Mouse (Mus musculus) midbrain, embryonic 14.5 days (tissue): Measurements from ENCODE around the gene Srsf9. TPM values are rescaled to one million over a fixed set of nuclear protein-coding genes. Genes with fewer than 3 reads are reported as not detected.

Experiments
- ATAC-seq: fragments of 200-750 bp; cut with Nextera tagmentation; 2 replicates; pipeline ENCODE4 v1.8.0; 2017; ENCODE audit warnings: moderate number of reproducible peaks, moderate library complexity; ENCODE audit not compliant: low FRiP score, low TSS enrichment
- DNase-seq: peaks from one replicate; pipeline ENCODE4 v3.0.0-alpha.2; 2015
- H3K27ac ChIP-seq: fragments of 300-500 bp; sonication (generic); replicated peaks from 2 replicates; pipeline ENCODE4 v1.5.1; 2014; ENCODE audit warnings: mild to moderate bottlenecking, low read depth, low read length, moderate library complexity
- H3K27me3 ChIP-seq: fragments of 300-500 bp; sonication (generic); 2 replicates; pipeline ENCODE4 v1.6.1; 2014; ENCODE audit warnings: low read length, control low read depth, mixed read lengths; ENCODE audit not compliant: control insufficient read depth, insufficient read depth
- H3K36me3 ChIP-seq: fragments of 300-500 bp; sonication (generic); 2 replicates; pipeline ENCODE4 v1.6.1; 2014; ENCODE audit warnings: low read length, control low read depth; ENCODE audit not compliant: control insufficient read depth, insufficient read depth
- H3K4me1 ChIP-seq: fragments of 300-500 bp; sonication (generic); 2 replicates; pipeline ENCODE4 v1.6.1; 2014; ENCODE audit warnings: mild to moderate bottlenecking, antibody characterized with exemption, low read length, control low read depth; ENCODE audit not compliant: control insufficient read depth, insufficient read depth
- H3K4me2 ChIP-seq: fragments of 300-500 bp; sonication (generic); 2 replicates; pipeline ENCODE4 v1.6.1; 2014; ENCODE audit warnings: mild to moderate bottlenecking, low read length, moderate library complexity
- H3K4me3 ChIP-seq: fragments of 300-500 bp; sonication (generic); replicated peaks from 2 replicates; pipeline ENCODE4 v1.5.1; 2014; ENCODE audit warnings: low read depth, low read length
- H3K9ac ChIP-seq: fragments of 300-500 bp; sonication (generic); replicated peaks from 2 replicates; pipeline ENCODE4 v1.6.1; 2014; ENCODE audit warnings: mild to moderate bottlenecking, low read length, moderate library complexity
- H3K9me3 ChIP-seq: fragments of 300-500 bp; sonication (generic); 2 replicates; pipeline ENCODE4 v1.6.1; 2016; ENCODE audit warnings: low read length, control low read depth, mixed read lengths; ENCODE audit not compliant: control insufficient read depth
- WGBS: fragments of 180-500 bp; shearing (Covaris S2); extraction: QIAGEN DNeasy Blood & Tissue Kit; methylation state at CpG from one replicate; pipeline ENCODE4 v1.1.7; 2014; 5-methylcytosine and 5-hydroxymethylcytosine counted together
- polyA plus RNA-seq: library from polyadenylated mRNA; unstranded; fragments of >200 nt; fragmentation: Nextera tagmentation; extraction: Ambion mirVana; gene quantifications from 2 replicates; pipeline ENCODE4 v1.2.1, GENCODE M21; 2014

The Srsf9 gene
- polyA plus RNA-seq = 132 and 150 TPM in 2 replicates

DNA sequence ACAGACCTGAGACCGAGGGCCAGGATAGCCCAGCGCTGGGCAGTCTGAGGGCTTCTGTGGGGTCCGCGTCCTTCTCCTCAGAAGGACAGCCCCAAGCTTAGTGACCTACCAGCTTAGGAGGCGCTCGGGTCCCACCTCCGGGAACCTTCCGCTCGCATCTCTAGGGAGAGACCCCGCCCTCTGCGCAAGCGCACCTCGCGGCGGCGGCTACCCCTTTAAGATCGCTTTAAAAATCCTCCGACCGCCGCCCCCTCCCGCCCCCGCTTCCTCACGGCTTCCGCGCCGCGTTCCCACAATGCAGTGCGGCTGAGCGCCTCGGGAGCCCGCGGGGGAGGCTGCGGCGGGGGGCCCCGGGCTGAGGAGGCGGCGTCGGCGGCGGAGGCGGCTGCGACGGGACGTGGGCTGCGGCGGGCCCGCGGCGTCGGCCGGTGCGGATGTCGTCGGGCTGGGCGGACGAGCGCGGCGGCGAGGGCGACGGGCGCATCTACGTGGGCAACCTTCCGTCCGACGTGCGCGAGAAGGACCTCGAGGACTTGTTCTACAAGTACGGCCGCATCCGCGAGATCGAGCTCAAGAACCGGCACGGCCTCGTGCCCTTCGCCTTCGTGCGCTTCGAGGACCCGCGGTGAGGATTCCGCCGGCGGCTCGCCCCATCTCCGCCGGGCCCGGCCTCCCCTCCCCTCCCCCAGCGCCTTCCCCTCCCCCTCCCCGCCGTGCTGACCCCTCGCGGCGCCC, at the start of gene Srsf9:
Srsf9 (plus strand) TSS at position 303 of the 735 bp plus-strand sequence.
- peak within 1 kb of the TSS; percentile 86 for H3K27ac ChIP-seq
- H3K36me3 ChIP-seq = peaks cover 22% of the 10 kb centered on the region
- DNase-seq = peak; percentile 98
- no peaks in the 10 kb centered on the region for H3K27me3 ChIP-seq
- peak; percentile 86 for ATAC-seq
- H3K4me1 ChIP-seq = peaks cover 19% of the 10 kb centered on the region
- H3K9me3 ChIP-seq = no peaks in the 10 kb centered on the region
- peak within 1 kb of the TSS; percentile 92 for H3K9ac ChIP-seq
- peak within 1 kb of the TSS; percentile 86 for H3K4me2 ChIP-seq
- peak within 1 kb of the TSS; percentile 92 for H3K4me3 ChIP-seq
- under 1% methylated on average over 84 of the region's 97 CpGs for WGBS

DNA sequence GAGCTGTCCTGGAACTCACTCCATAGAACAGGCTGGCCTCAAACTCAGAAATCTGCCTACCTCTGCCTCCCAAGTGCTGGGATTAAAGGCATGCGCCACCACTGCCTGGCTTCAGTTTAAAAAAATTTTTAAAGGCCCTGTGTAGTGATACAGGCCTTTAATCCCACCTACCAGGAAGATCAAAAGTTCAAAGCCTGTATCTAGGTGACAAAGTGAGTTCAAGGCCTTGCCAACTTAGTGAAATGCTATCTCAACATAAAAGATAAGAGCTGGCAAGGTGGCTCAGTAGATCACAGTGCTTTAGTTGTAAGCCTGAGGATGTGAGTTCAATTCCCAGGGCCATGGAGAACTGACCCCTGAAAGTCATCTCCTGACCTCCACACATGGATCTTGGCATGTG, 48.9 kb upstream of the Srsf9 start:
- H3K27ac ChIP-seq = no peak overlapping the region
- no peak overlapping the region for H3K9ac ChIP-seq
- no peaks in the 10 kb centered on the region for H3K9me3 ChIP-seq
- no peaks in the 10 kb centered on the region for H3K27me3 ChIP-seq
- peaks cover 5% of the 10 kb centered on the region for H3K4me1 ChIP-seq
- DNase-seq (no peak), ATAC-seq (no peak)
- H3K36me3 ChIP-seq = 0 out of 2 replicates have a peak, but pooled peaks cover under 1% of the 10 kb centered on the region
- H3K4me3 ChIP-seq = no peak overlapping the region
- WGBS = 82% methylated on average over 1 of the region's 1 CpGs
- no peak overlapping the region for H3K4me2 ChIP-seq

DNA sequence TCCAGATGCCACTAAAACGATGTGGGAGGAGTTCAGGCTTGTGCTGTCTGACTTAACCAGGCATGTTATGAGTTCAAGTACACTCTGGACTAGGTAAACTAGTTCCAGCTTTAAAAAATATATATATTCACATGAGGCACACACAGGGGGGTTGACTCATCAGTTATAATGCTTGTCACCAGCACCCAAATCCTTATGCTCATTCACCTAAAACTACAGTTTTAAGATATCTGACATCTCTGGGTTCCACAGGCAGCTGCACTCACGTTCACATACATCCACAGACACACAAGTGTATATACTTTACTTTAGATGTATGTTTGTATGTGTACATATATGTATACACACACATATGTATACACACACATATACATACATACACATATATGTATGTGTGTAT, 48.2 kb upstream of the Srsf9 start:
- H3K9me3 ChIP-seq = no peaks in the 10 kb centered on the region
- H3K9ac ChIP-seq = no peak overlapping the region
- peaks cover 8% of the 10 kb centered on the region for H3K36me3 ChIP-seq
- ATAC-seq (no peak), DNase-seq (no peak)
- H3K27me3 ChIP-seq = no peaks in the 10 kb centered on the region
- WGBS = 66% methylated on average over 2 of the region's 2 CpGs
- no peak overlapping the region for H3K27ac ChIP-seq
- no peak overlapping the region for H3K4me2 ChIP-seq
- H3K4me3 ChIP-seq = no peak overlapping the region
- peaks cover 5% of the 10 kb centered on the region for H3K4me1 ChIP-seq

DNA sequence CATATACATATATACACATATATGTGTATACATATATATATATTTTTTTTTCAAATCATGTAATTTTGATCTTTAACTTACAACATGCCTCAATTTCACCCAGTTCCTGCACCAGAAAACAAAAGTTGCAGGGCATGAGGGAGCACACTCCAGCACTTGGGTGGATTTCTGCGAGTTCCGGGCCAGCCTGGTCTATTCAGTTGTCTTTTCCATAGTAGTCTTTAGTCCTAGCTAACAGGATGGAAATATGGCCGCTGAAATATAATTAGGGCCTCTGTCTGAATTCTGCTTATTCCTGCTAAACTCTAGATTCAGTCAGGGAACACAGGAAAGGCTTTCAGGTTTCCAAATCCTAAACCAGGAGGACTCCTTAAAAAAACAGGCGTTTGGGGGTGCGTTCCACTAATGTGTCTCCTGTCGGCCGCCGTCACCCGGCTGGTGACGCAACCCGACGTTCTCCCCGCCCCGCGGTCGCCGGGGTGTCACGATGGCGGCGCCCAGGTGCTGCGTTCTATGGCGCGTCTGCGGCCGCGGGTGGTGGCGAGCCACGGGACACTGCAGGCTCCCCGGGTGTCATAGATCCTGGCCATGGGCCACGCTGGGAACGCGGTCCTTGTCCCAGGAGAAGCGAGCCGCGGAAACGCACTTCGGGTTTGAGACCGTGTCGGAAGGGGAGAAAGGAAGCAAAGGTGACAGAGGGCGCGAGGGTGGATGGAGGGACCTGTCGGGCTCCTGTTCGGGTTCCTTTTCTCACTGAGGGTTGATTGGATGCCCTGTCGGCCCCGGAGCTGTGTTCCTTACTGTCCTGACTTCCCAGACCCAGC, 47.5 kb upstream of the Srsf9 start, which contains the start of gene Coq5:
Coq5 (plus strand) TSS at position 441 of the 824 bp plus-strand sequence.
- ATAC-seq (peak; percentile 69; the same call in 1 of the 2 replicates), DNase-seq (peak; percentile 93)
- Histone ChIP-seq H3K4me3 (peak within 1 kb of the TSS; percentile 88), H3K4me2 (peak within 1 kb of the TSS; percentile 86), H3K27ac (peak within 1 kb of the TSS; percentile 55), H3K9me3 (no peaks in the 10 kb centered on the region), H3K4me1 (peaks cover 5% of the 10 kb centered on the region), H3K9ac (peak within 1 kb of the TSS; percentile 82), H3K36me3 (peaks cover 14% of the 10 kb centered on the region), H3K27me3 (no peaks in the 10 kb centered on the region)
- 3% methylated on average over 43 of the region's 45 CpGs for WGBS

DNA sequence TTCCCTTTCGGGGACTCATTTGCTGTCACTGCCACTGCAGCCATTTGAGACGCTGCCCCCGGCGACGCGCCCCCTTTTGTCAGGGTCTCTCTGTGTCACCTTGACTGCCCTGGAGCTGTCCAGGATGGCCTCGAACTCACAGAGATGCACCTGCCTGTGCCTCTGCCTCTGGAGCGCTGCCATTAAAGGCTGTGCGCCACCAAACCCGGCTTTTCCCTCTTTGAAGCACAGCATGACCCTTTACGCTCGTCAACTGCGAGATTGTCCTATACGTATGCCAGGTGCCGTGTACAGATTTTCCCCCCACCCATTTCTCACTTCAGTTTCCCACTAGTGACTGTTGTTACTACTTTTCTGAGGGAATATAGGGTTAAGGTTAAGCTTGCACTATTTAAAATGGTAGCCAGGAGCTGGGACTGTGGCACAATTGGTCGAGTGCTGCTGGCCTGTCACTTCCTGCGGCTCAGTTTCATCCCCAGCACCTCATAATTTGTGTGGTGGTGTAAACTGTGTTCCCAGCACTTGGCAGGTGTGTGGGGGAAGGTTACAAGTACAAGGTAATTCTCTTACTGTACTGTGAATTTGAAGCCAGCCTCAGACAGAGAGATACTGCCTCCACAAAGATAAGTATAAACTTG, 46.8 kb upstream of the Srsf9 start:
- ATAC-seq = no peak
- H3K4me1 ChIP-seq = peaks cover 5% of the 10 kb centered on the region
- peaks cover 18% of the 10 kb centered on the region for H3K36me3 ChIP-seq
- no peaks in the 10 kb centered on the region for H3K27me3 ChIP-seq
- peak overlapping the region; percentile 55 for H3K27ac ChIP-seq
- H3K9ac ChIP-seq = peak overlapping the region; percentile 82
- peak overlapping the region; percentile 88 for H3K4me3 ChIP-seq
- H3K9me3 ChIP-seq = no peaks in the 10 kb centered on the region
- 8% methylated on average over 17 of the region's 17 CpGs for WGBS
- peak; percentile 19 for DNase-seq
- peak overlapping the region; percentile 86 for H3K4me2 ChIP-seq

GRCm38 (mm10) chr5:115284735-115285134, 42.2 kb upstream of the Srsf9 start:
- H3K9ac ChIP-seq = no peak overlapping the region
- DNase-seq (no peak), ATAC-seq (no peak)
- H3K4me3 ChIP-seq = no peak overlapping the region
- no peaks in the 10 kb centered on the region for H3K27me3 ChIP-seq
- no peak overlapping the region for H3K4me2 ChIP-seq
- no peak overlapping the region for H3K27ac ChIP-seq
- peaks cover 5% of the 10 kb centered on the region for H3K4me1 ChIP-seq
- 92% methylated on average over 3 of the region's 3 CpGs for WGBS
- peaks cover 40% of the 10 kb centered on the region for H3K36me3 ChIP-seq
- H3K9me3 ChIP-seq = no peaks in the 10 kb centered on the region

- no peak for ATAC-seq
- Histone ChIP-seq H3K27me3 (no peaks in the 10 kb centered on the region), H3K4me3 (no peak overlapping the region), H3K36me3 (peaks cover 84% of the 10 kb centered on the region), H3K4me1 (peaks cover 6% of the 10 kb centered on the region), H3K27ac (no peak overlapping the region), H3K4me2 (no peak overlapping the region), H3K9me3 (no peaks in the 10 kb centered on the region), H3K9ac (no peak overlapping the region)
- DNase-seq = no peak
- 93% methylated on average over 8 of the region's 8 CpGs for WGBS
These were observed 32.8 kb upstream of the Srsf9 start for GRCm38 (mm10) chr5:115294173-115294572.

- H3K4me1 ChIP-seq = peaks cover 14% of the 10 kb centered on the region
- 90% methylated on average over 10 of the region's 10 CpGs for WGBS
- ATAC-seq = no peak
- peaks cover 64% of the 10 kb centered on the region for H3K36me3 ChIP-seq
- no peak overlapping the region for H3K9ac ChIP-seq
- no peaks in the 10 kb centered on the region for H3K27me3 ChIP-seq
- DNase-seq = no peak
- H3K4me2 ChIP-seq = no peak overlapping the region
- no peak overlapping the region for H3K4me3 ChIP-seq
- H3K9me3 ChIP-seq = no peaks in the 10 kb centered on the region
- no peak overlapping the region for H3K27ac ChIP-seq
These were observed 30.6 kb upstream of the Srsf9 start for GRCm38 (mm10) chr5:115296347-115296746.
